Mouse (Mus musculus): ENCODE data around the gene Aldh16a1. TPM values are rescaled to one million over a fixed set of nuclear protein-coding genes. Genes with fewer than 3 reads are reported as not detected.

Aldh16a1 gene
- polyA plus RNA-seq, 1 experiment from 2014 or later, result 41.2 TPM

DNA sequence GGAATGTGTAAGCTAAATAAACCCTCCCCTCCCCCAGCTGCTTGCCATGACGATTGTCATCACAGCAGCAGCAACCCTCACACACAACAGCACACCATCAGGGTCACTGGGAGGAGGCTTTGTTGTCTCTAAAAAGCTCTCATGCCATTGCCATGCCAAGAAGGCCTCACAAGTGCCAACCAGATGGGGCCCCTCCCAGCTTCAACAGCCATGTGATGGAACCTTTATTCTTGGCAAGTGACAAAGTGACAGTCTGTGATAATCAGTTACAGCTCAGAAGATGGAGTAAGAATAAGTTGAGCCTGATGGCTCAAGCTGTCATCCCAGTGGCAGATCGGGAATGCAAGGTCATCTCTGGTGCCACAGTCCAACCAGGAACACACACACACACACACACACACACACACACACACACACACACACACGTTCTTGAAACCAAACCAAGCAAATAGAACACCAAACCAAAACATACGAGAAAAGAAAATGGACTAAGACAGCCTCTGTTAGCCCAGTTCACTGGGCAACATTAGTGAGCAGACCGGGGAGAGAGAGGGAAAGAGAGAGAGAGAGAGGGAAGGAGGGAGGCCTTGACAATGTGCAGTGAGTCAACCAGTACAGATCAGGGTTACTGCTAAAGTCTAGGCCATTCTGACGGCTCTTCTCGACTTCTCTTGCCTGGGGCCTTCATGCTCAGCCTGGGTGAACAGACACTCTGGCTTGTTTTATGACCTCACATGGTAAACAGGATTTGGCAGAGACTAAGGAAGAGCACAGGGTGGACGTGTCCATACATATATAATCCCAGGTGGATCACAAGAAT lies 14.3 kb downstream of the Aldh16a1 start:
- no peak for ATAC-seq
- Histone ChIP-seq H3K9ac (no peak overlapping the region), H3K27me3 (replicated peaks) (no peaks in the 10 kb centered on the region), H3K27ac (no peak overlapping the region), H3K9me3 (replicated peaks) (no peaks in the 10 kb centered on the region), H3K4me1 (peaks cover 45% of the 10 kb centered on the region), H3K36me3 (peaks cover 45% of the 10 kb centered on the region), H3K4me3 (no peak overlapping the region), H3K4me2 (no peak overlapping the region)
- WGBS (ENCODE audit: insufficient replicate concordance), result 64% methylated on average over 8 of the region's 8 CpGs

GRCm38 (mm10) chr7:45138403-45138802 lies 16.0 kb downstream of the Aldh16a1 start:
- peak overlapping the region; percentile 83; the same call in 1 of the 2 replicates for H3K27ac ChIP-seq
- no peaks in the 10 kb centered on the region for H3K27me3 ChIP-seq (replicated peaks)
- no peaks in the 10 kb centered on the region for H3K9me3 ChIP-seq (replicated peaks)
- no peak overlapping the region for H3K9ac ChIP-seq
- peaks cover 62% of the 10 kb centered on the region for H3K4me1 ChIP-seq
- H3K4me2 ChIP-seq, result peak overlapping the region; percentile 94; the same call in 1 of the 2 replicates
- ATAC-seq, result no peak
- H3K36me3 ChIP-seq, result peaks cover 33% of the 10 kb centered on the region
- H3K4me3 ChIP-seq, result no peak overlapping the region
- 70% methylated on average over 1 of the region's 1 CpGs for WGBS (ENCODE audit: insufficient replicate concordance)

- H3K4me2 ChIP-seq, result peak overlapping the region; percentile 94
- peak; percentile 76 for ATAC-seq
Measured at GRCm38 (mm10) chr7:45137171-45138006, 17.0 kb downstream of the Aldh16a1 start.

GRCm38 (mm10) chr7:45135993-45136567 lies 18.3 kb downstream of the Aldh16a1 start, which contains the start of the genes Gm45713 and Flt3l:
Gene Gm45713, minus strand, starts transcription at chr7:45136231.
Gene Flt3l, minus strand, starts transcription at chr7:45136432.
- H3K36me3 ChIP-seq, result peaks cover 15% of the 10 kb centered on the region
- peak within 1 kb of the TSS; percentile 81 for H3K9ac ChIP-seq
- H3K4me3 ChIP-seq, result peak within 1 kb of the TSS; percentile 75
- peaks cover 65% of the 10 kb centered on the region for H3K4me1 ChIP-seq
- WGBS (ENCODE audit: insufficient replicate concordance), result 2% methylated on average over 29 of the region's 29 CpGs
- H3K9me3 ChIP-seq (replicated peaks), result no peaks in the 10 kb centered on the region
- H3K4me2 ChIP-seq, result peak within 1 kb of the TSS; percentile 94
- H3K27ac ChIP-seq, result peak within 1 kb of the TSS; percentile 83
- ATAC-seq, result peak; percentile 77
- no peaks in the 10 kb centered on the region for H3K27me3 ChIP-seq (replicated peaks)

More at GRCm38 (mm10) chr7:45137171-45138006, 17.0 kb downstream of the Aldh16a1 start:
- H3K4me1 ChIP-seq, result peaks cover 62% of the 10 kb centered on the region
- no peaks in the 10 kb centered on the region for H3K9me3 ChIP-seq (replicated peaks)
- 14% methylated on average over 12 of the region's 12 CpGs for WGBS (ENCODE audit: insufficient replicate concordance)
- peak overlapping the region; percentile 0; the same call in 1 of the 2 replicates for H3K4me3 ChIP-seq
- peak overlapping the region; percentile 83 for H3K27ac ChIP-seq
- H3K9ac ChIP-seq, result peak overlapping the region; percentile 15; the same call in 1 of the 2 replicates
- peaks cover 26% of the 10 kb centered on the region for H3K36me3 ChIP-seq
- H3K27me3 ChIP-seq (replicated peaks), result no peaks in the 10 kb centered on the region

DNA sequence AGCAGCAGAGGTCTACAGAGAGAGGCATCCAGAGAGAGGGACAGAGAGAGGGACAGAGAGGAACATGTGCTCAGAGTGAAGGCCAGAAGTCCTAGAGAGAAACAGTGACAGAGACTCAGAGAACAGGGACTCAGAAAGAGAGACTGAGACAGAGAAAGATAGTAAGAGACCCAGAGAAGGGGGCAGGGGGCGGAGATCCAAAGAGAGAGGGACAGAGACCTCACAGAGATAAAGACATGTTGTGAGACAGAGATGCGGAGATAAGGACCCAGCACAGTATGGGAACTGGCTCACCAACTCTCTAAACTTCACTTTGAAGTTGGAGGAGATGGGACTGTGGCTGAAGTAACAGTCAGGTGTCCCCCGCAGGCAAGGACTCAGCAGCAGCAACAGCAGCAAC lies 19.0 kb downstream of the Aldh16a1 start:
- Histone ChIP-seq H3K27ac (peak overlapping the region; percentile 83), H3K4me1 (peaks cover 66% of the 10 kb centered on the region), H3K27me3 (replicated peaks) (no peaks in the 10 kb centered on the region), H3K9me3 (replicated peaks) (no peaks in the 10 kb centered on the region), H3K4me3 (peak overlapping the region; percentile 75), H3K36me3 (peaks cover 14% of the 10 kb centered on the region), H3K4me2 (peak overlapping the region; percentile 94), H3K9ac (peak overlapping the region; percentile 81)
- ATAC-seq, result 0 out of 2 replicates have a peak, but pooled peaks have one; percentile 6
- 30% methylated on average over 3 of the region's 3 CpGs for WGBS (ENCODE audit: insufficient replicate concordance)

- no peaks in the 10 kb centered on the region for H3K27me3 ChIP-seq (replicated peaks)
- peaks cover 66% of the 10 kb centered on the region for H3K4me1 ChIP-seq
- H3K4me2 ChIP-seq, result peak overlapping the region; percentile 94
- WGBS (ENCODE audit: insufficient replicate concordance), result 3% methylated on average over 12 of the region's 12 CpGs
- peak overlapping the region; percentile 83 for H3K27ac ChIP-seq
- no peaks in the 10 kb centered on the region for H3K9me3 ChIP-seq (replicated peaks)
- peak overlapping the region; percentile 75 for H3K4me3 ChIP-seq
- peaks cover 10% of the 10 kb centered on the region for H3K36me3 ChIP-seq
- H3K9ac ChIP-seq, result peak overlapping the region; percentile 81
- peak; percentile 59 for ATAC-seq
Measured at GRCm38 (mm10) chr7:45134544-45135026, 19.8 kb downstream of the Aldh16a1 start.

GRCm38 (mm10) chr7:45133446-45134159 lies 20.8 kb downstream of the Aldh16a1 start:
- Histone ChIP-seq H3K27ac (0 out of 2 replicates have a peak overlapping the region, but pooled peaks have one; percentile 83), H3K9ac (no peak overlapping the region), H3K9me3 (replicated peaks) (no peaks in the 10 kb centered on the region), H3K27me3 (replicated peaks) (no peaks in the 10 kb centered on the region), H3K4me1 (peaks cover 63% of the 10 kb centered on the region), H3K4me2 (peak overlapping the region; percentile 94; the same call in 1 of the 2 replicates), H3K4me3 (no peak overlapping the region), H3K36me3 (peaks cover 9% of the 10 kb centered on the region)
- ATAC-seq, result no peak
- WGBS (ENCODE audit: insufficient replicate concordance), result 78% methylated on average over 8 of the region's 8 CpGs

GRCm38 (mm10) chr7:45131850-45132249 lies 22.5 kb downstream of the Aldh16a1 start:
- Histone ChIP-seq H3K27me3 (replicated peaks) (no peaks in the 10 kb centered on the region), H3K9me3 (replicated peaks) (no peaks in the 10 kb centered on the region), H3K9ac (no peak overlapping the region), H3K4me3 (no peak overlapping the region), H3K4me1 (peaks cover 55% of the 10 kb centered on the region), H3K36me3 (peaks cover 19% of the 10 kb centered on the region), H3K4me2 (no peak overlapping the region), H3K27ac (no peak overlapping the region)
- 81% methylated on average over 11 of the region's 11 CpGs for WGBS (ENCODE audit: insufficient replicate concordance)
- no peak for ATAC-seq

DNA sequence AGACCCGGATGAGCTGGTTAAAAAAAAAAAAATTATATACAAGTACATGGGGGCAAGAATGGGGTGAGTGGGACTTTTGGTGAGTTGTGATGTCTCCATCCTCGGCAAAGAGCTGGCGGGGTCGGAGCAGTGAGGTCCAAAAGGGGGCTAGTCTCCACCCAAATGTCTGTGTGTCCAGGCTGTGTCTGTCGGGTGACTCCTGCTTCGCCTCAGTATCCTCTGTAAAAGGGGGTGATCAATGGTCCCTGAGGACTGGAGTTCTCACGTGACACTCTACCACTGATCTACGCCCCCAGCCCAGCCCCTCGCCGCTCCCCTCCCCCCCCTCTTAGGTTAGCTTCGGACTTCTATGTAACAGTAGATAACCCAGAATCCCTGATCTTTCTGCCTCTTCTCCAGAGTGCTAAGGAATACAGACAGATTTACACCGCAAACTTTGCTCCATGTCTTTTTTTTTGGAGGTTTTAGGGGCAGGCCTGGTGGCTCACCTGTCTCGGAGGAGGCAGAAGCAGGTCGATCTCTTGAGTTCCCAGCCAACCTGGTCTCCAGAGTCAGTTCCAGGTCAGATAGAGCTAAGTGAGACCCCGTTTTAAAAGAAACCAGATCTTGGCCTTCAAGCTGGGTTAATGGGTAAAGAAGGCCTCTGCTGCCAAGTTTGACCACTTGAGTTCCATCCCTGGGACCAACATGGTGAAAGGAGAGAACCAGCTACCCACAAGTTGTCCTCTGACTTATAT lies 24.4 kb downstream of the Aldh16a1 start:
- 43% methylated on average over 15 of the region's 15 CpGs for WGBS (ENCODE audit: insufficient replicate concordance)
- Histone ChIP-seq H3K9ac (peak overlapping the region; percentile 84), H3K27me3 (replicated peaks) (no peaks in the 10 kb centered on the region), H3K4me2 (peak overlapping the region; percentile 88), H3K4me1 (peaks cover 58% of the 10 kb centered on the region), H3K4me3 (peak overlapping the region; percentile 94), H3K27ac (peak overlapping the region; percentile 88), H3K9me3 (replicated peaks) (no peaks in the 10 kb centered on the region), H3K36me3 (peaks cover 38% of the 10 kb centered on the region)
- no peak for ATAC-seq

DNA sequence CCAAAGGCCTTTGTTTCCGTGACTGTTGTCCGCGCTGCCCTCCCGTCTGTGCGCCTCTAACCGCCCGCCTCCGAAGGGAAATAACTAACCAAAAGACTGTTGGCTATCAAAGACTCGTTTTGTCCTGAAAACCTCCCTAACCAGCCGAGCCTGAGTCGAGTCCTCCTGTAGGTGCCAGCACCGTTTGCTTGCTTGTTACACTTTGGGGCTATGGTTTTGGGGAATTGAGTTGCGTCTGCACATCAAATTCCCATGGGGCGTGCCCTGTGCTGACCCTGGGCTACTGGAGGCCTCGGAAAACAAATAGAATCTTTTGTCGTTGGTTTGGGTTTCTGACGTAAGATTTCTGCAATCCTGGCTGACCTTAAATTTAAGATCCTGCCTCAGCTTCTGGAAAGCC lies 25.1 kb downstream of the Aldh16a1 start:
- Histone ChIP-seq H3K27ac (peak overlapping the region; percentile 88), H3K27me3 (replicated peaks) (no peaks in the 10 kb centered on the region), H3K4me2 (peak overlapping the region; percentile 88), H3K9ac (peak overlapping the region; percentile 84), H3K9me3 (replicated peaks) (no peaks in the 10 kb centered on the region), H3K36me3 (peaks cover 40% of the 10 kb centered on the region), H3K4me3 (peak overlapping the region; percentile 94), H3K4me1 (peaks cover 58% of the 10 kb centered on the region)
- ATAC-seq, result peak; percentile 5; the same call in 1 of the 2 replicates
- WGBS (ENCODE audit: insufficient replicate concordance), result 3% methylated on average over 17 of the region's 17 CpGs
